Mouse (Mus musculus): Measurements from ENCODE around the gene 4933424G06Rik. TPM values are rescaled to one million over a fixed set of nuclear protein-coding genes. Genes with fewer than 3 reads are reported as not detected.

4933424G06Rik gene
- polyA plus RNA-seq, 1 experiment from 2014 or later = not detected

- H3K36me3 ChIP-seq (ENCODE audit: control insufficient read depth, insufficient read depth) = no peaks in the 10 kb centered on the region
- H3K27ac ChIP-seq (ENCODE audit: low read length) = no peak overlapping the region
- no peaks in the 10 kb centered on the region for H3K27me3 ChIP-seq (ENCODE audit: control insufficient read depth, insufficient read depth, low read length)
- H3K4me3 ChIP-seq (ENCODE audit: low read length) = no peak overlapping the region
- no peak overlapping the region for H3K4me2 ChIP-seq (ENCODE audit: low read depth, low read length)
- ATAC-seq (replicated peaks; ENCODE audit: extremely low read depth, insufficient read depth, low FRiP score) = no peak
- WGBS = 83% methylated on average over 4 of the region's 4 CpGs
- no peaks in the 10 kb centered on the region for H3K9me3 ChIP-seq (replicated peaks; ENCODE audit: control insufficient read depth, low read length)
- no peak overlapping the region for H3K9ac ChIP-seq (ENCODE audit: low read length)
- H3K4me1 ChIP-seq (ENCODE audit: control insufficient read depth, insufficient read depth, low read length) = no peaks in the 10 kb centered on the region
Observed at GRCm38 (mm10) chr1:36724057-36724431, 14.1 kb downstream of the 4933424G06Rik start.

DNA sequence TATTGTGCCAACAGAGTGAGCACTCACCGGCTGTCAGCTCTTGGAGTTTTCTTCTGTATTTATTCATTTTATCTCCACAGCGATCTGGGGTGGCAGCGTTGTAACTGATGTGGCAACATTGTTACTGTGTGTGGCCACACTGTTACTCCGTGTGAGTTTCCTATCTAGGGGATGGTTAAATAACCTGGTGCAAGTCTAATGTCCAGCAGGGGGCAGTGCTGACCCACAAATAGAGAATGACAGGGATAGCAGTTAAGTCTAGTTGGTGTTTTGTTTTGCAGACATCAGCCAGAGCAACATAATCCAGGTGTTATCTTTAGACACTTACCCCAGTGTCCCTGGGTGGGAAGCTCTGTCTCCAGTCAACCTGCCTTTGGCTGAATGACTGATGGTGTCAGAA lies 27.4 kb downstream of the 4933424G06Rik start:
- H3K4me1 ChIP-seq (ENCODE audit: control insufficient read depth, insufficient read depth, low read length) = no peaks in the 10 kb centered on the region
- no peak overlapping the region for H3K9ac ChIP-seq (ENCODE audit: low read length)
- ATAC-seq (replicated peaks; ENCODE audit: extremely low read depth, insufficient read depth, low FRiP score) = peak; percentile 32; the same call in 1 of the 2 replicates
- no peaks in the 10 kb centered on the region for H3K36me3 ChIP-seq (ENCODE audit: control insufficient read depth, insufficient read depth)
- H3K9me3 ChIP-seq (replicated peaks; ENCODE audit: control insufficient read depth, low read length) = no peaks in the 10 kb centered on the region
- WGBS = 6% methylated on average over 4 of the region's 4 CpGs
- 0 out of 2 replicates have a peak, but pooled peaks cover 3% of the 10 kb centered on the region for H3K27me3 ChIP-seq (ENCODE audit: control insufficient read depth, insufficient read depth, low read length)
- no peak overlapping the region for H3K4me3 ChIP-seq (ENCODE audit: low read length)
- no peak overlapping the region for H3K27ac ChIP-seq (ENCODE audit: low read length)
- H3K4me2 ChIP-seq (ENCODE audit: low read depth, low read length) = no peak overlapping the region

GRCm38 (mm10) chr1:36739231-36739630 lies 29.3 kb downstream of the 4933424G06Rik start:
- H3K27ac ChIP-seq (ENCODE audit: low read length) = no peak overlapping the region
- H3K9me3 ChIP-seq (replicated peaks; ENCODE audit: control insufficient read depth, low read length) = no peaks in the 10 kb centered on the region
- no peak overlapping the region for H3K9ac ChIP-seq (ENCODE audit: low read length)
- 57% methylated on average over 5 of the region's 5 CpGs for WGBS
- H3K36me3 ChIP-seq (ENCODE audit: control insufficient read depth, insufficient read depth) = no peaks in the 10 kb centered on the region
- peaks cover 5% of the 10 kb centered on the region; the same call in 1 of the 2 replicates for H3K27me3 ChIP-seq (ENCODE audit: control insufficient read depth, insufficient read depth, low read length)
- no peak overlapping the region for H3K4me2 ChIP-seq (ENCODE audit: low read depth, low read length)
- H3K4me3 ChIP-seq (ENCODE audit: low read length) = no peak overlapping the region
- no peak for ATAC-seq (replicated peaks; ENCODE audit: extremely low read depth, insufficient read depth, low FRiP score)
- H3K4me1 ChIP-seq (ENCODE audit: control insufficient read depth, insufficient read depth, low read length) = no peaks in the 10 kb centered on the region

DNA sequence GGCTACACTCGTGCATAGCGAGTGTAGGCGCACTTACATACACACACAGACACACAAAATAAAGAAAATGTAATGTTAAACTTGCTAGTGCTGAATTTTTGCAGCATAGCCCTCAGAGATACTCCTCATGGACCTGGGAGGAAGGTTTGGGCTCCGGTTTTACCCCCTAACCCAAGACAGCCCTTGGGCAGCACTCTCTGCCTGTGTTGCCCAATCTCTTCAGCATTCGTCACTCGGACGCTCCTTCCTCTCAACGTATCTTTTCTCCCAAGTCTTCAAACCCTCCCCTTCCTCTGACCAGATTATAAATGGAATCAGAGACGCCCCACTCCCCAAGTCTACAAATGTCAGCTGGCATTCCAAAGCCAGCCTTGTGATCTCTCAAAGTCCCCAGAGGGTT lies 33.1 kb downstream of the 4933424G06Rik start:
- ATAC-seq (replicated peaks; ENCODE audit: extremely low read depth, insufficient read depth, low FRiP score) = no peak
- no peaks in the 10 kb centered on the region for H3K4me1 ChIP-seq (ENCODE audit: control insufficient read depth, insufficient read depth, low read length)
- peaks cover 5% of the 10 kb centered on the region; the same call in 1 of the 2 replicates for H3K27me3 ChIP-seq (ENCODE audit: control insufficient read depth, insufficient read depth, low read length)
- H3K36me3 ChIP-seq (ENCODE audit: control insufficient read depth, insufficient read depth) = no peaks in the 10 kb centered on the region
- no peak overlapping the region for H3K9ac ChIP-seq (ENCODE audit: low read length)
- WGBS = 65% methylated on average over 9 of the region's 9 CpGs
- H3K9me3 ChIP-seq (replicated peaks; ENCODE audit: control insufficient read depth, low read length) = no peaks in the 10 kb centered on the region
- no peak overlapping the region for H3K27ac ChIP-seq (ENCODE audit: low read length)
- H3K4me2 ChIP-seq (ENCODE audit: low read depth, low read length) = no peak overlapping the region
- H3K4me3 ChIP-seq (ENCODE audit: low read length) = no peak overlapping the region

DNA sequence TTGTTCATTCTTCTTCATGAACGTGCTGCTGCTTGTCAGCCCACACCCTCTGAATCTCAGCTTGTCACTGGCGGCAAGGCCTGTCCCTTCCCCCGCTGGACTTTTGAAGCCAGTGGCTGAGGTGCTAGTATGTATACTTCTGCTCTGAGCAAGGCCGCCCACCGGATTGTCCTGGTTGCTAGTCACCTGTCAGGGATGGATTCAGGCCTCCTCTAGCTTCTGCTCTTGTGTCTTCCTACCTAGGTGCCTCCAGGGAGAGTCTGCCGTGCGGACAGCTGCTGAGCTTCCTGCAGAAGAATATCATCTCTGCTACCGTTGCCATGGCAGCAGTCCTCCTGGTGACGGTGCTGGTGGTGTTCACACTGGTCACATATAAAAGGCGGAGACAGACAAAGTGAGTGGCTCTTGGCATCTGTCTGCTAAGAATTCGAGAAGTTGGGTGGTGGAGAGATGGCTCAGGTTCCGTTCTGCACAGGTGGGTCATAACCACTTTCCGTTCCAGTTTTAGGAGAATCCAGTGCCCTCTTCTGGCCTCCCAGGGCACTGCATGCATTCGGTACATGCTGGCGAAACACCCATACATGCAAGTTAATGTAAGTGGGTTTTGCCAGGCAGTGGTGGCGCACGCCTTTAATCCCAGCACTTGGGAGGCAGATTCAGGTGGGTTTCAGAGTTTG lies 34.5 kb downstream of the 4933424G06Rik start:
- H3K9me3 ChIP-seq (replicated peaks; ENCODE audit: control insufficient read depth, low read length) = no peaks in the 10 kb centered on the region
- no peak overlapping the region for H3K27ac ChIP-seq (ENCODE audit: low read length)
- peak overlapping the region; percentile 10; the same call in 1 of the 2 replicates for H3K4me2 ChIP-seq (ENCODE audit: low read depth, low read length)
- ATAC-seq (replicated peaks; ENCODE audit: extremely low read depth, insufficient read depth, low FRiP score) = no peak
- WGBS = 25% methylated on average over 17 of the region's 17 CpGs
- H3K9ac ChIP-seq (ENCODE audit: low read length) = no peak overlapping the region
- H3K4me3 ChIP-seq (ENCODE audit: low read length) = no peak overlapping the region
- H3K27me3 ChIP-seq (ENCODE audit: control insufficient read depth, insufficient read depth, low read length) = peaks cover 5% of the 10 kb centered on the region; the same call in 1 of the 2 replicates
- no peaks in the 10 kb centered on the region for H3K4me1 ChIP-seq (ENCODE audit: control insufficient read depth, insufficient read depth, low read length)
- no peaks in the 10 kb centered on the region for H3K36me3 ChIP-seq (ENCODE audit: control insufficient read depth, insufficient read depth)

GRCm38 (mm10) chr1:36745661-36746060 lies 35.7 kb downstream of the 4933424G06Rik start:
- 46% methylated on average over 4 of the region's 4 CpGs for WGBS
- Histone ChIP-seq H3K9me3 (replicated peaks; ENCODE audit: control insufficient read depth, low read length) (no peaks in the 10 kb centered on the region), H3K4me2 (ENCODE audit: low read depth, low read length) (no peak overlapping the region), H3K36me3 (ENCODE audit: control insufficient read depth, insufficient read depth) (no peaks in the 10 kb centered on the region), H3K27ac (ENCODE audit: low read length) (no peak overlapping the region), H3K4me1 (ENCODE audit: control insufficient read depth, insufficient read depth, low read length) (no peaks in the 10 kb centered on the region), H3K4me3 (ENCODE audit: low read length) (no peak overlapping the region), H3K9ac (ENCODE audit: low read length) (no peak overlapping the region), H3K27me3 (ENCODE audit: control insufficient read depth, insufficient read depth, low read length) (peaks cover 2% of the 10 kb centered on the region; the same call in 1 of the 2 replicates)
- no peak for ATAC-seq (replicated peaks; ENCODE audit: extremely low read depth, insufficient read depth, low FRiP score)

DNA sequence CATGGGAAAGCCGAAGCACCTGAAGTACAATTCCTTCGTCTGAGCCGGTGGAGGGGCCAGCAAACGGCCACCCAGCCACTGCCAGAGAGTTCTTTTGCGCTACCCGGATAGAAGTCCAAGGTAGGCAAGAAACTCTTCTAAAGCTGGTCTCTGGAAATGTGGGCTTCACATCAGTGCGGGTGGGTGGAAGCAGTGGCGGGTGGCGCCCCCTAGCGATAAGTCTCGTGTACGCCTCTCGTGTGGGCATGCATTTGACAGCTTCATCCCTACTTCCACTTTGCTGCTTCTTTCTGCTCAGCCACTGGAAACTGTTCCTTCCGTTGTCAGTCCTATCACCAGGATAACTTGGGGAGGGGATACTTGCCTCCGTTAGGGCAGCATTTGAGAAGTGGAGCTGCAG lies 36.5 kb downstream of the 4933424G06Rik start:
- Histone ChIP-seq H3K4me3 (ENCODE audit: low read length) (no peak overlapping the region), H3K4me2 (ENCODE audit: low read depth, low read length) (no peak overlapping the region), H3K27me3 (ENCODE audit: control insufficient read depth, insufficient read depth, low read length) (peaks cover 2% of the 10 kb centered on the region; the same call in 1 of the 2 replicates), H3K4me1 (ENCODE audit: control insufficient read depth, insufficient read depth, low read length) (no peaks in the 10 kb centered on the region), H3K27ac (ENCODE audit: low read length) (no peak overlapping the region), H3K9me3 (replicated peaks; ENCODE audit: control insufficient read depth, low read length) (no peaks in the 10 kb centered on the region), H3K36me3 (ENCODE audit: control insufficient read depth, insufficient read depth) (no peaks in the 10 kb centered on the region), H3K9ac (ENCODE audit: low read length) (no peak overlapping the region)
- no peak for ATAC-seq (replicated peaks; ENCODE audit: extremely low read depth, insufficient read depth, low FRiP score)
- 43% methylated on average over 15 of the region's 15 CpGs for WGBS

GRCm38 (mm10) chr1:36753932-36754675 lies 44.2 kb downstream of the 4933424G06Rik start:
- Histone ChIP-seq H3K36me3 (ENCODE audit: control insufficient read depth, insufficient read depth) (no peaks in the 10 kb centered on the region), H3K27me3 (ENCODE audit: control insufficient read depth, insufficient read depth, low read length) (no peaks in the 10 kb centered on the region), H3K4me3 (ENCODE audit: low read length) (no peak overlapping the region), H3K9me3 (replicated peaks; ENCODE audit: control insufficient read depth, low read length) (no peaks in the 10 kb centered on the region), H3K4me2 (ENCODE audit: low read depth, low read length) (no peak overlapping the region), H3K27ac (ENCODE audit: low read length) (no peak overlapping the region), H3K9ac (ENCODE audit: low read length) (no peak overlapping the region), H3K4me1 (ENCODE audit: control insufficient read depth, insufficient read depth, low read length) (no peaks in the 10 kb centered on the region)
- 60% methylated on average over 6 of the region's 6 CpGs for WGBS
- ATAC-seq (replicated peaks; ENCODE audit: extremely low read depth, insufficient read depth, low FRiP score) = no peak

GRCm38 (mm10) chr1:36758553-36758952 lies 48.6 kb downstream of the 4933424G06Rik start:
- Histone ChIP-seq H3K4me2 (ENCODE audit: low read depth, low read length) (no peak overlapping the region), H3K4me1 (ENCODE audit: control insufficient read depth, insufficient read depth, low read length) (no peaks in the 10 kb centered on the region), H3K36me3 (ENCODE audit: control insufficient read depth, insufficient read depth) (no peaks in the 10 kb centered on the region), H3K9me3 (replicated peaks; ENCODE audit: control insufficient read depth, low read length) (no peaks in the 10 kb centered on the region), H3K27me3 (ENCODE audit: control insufficient read depth, insufficient read depth, low read length) (no peaks in the 10 kb centered on the region), H3K27ac (ENCODE audit: low read length) (no peak overlapping the region), H3K4me3 (ENCODE audit: low read length) (no peak overlapping the region), H3K9ac (ENCODE audit: low read length) (no peak overlapping the region)
- WGBS = 76% methylated on average over 9 of the region's 9 CpGs
- ATAC-seq (replicated peaks; ENCODE audit: extremely low read depth, insufficient read depth, low FRiP score) = no peak
